Mouse (Mus musculus): ENCODE measurements around the gene 2610008E11Rik.

GRCm38 (mm10) chr10:79086577-79086976 is 10.8 kb downstream of the 2610008E11Rik start:
- TF ChIP-seq CTCF (IDR thresholded peaks at IDR 0.05; ENCODE audit: extremely low read depth, insufficient read depth, low read length) (no peak), POLR2A (IDR thresholded peaks at IDR 0.05; ENCODE audit: extremely low read depth, insufficient read depth, low read length) (no peak)

Data from cortical plate, adult 2 months (tissue).